Mouse (Mus musculus): ENCODE measurements around the gene Alg2. TPM values are rescaled to one million over a fixed set of nuclear protein-coding genes. Genes with fewer than 3 reads are reported as not detected.

Gene Alg2
- polyA plus RNA-seq, 1 experiment from 2014 or later = 25.4 TPM

Other genes with a start within 250 kb of the Alg2 start
- gene Tgfbr1, start 121.1 kb downstream of the Alg2 start, polyA plus RNA-seq (2018) = 31.9 to 48.4 TPM (median 37.0 TPM) in 3 replicates
- 81.0 to 264 TPM (median 212 TPM) in 3 replicates for gene Sec61b, start 325 bp upstream of the Alg2 start, polyA plus RNA-seq (2018)

Measured in macrophage (primary cell).